Mouse (Mus musculus): Measurements from ENCODE around the gene St8sia1. TPM values are rescaled to one million over a fixed set of nuclear protein-coding genes. Genes with fewer than 3 reads are reported as not detected.

Gene St8sia1
- polyA plus RNA-seq, 1 experiment from 2014 or later: 3.6 TPM

DNA sequence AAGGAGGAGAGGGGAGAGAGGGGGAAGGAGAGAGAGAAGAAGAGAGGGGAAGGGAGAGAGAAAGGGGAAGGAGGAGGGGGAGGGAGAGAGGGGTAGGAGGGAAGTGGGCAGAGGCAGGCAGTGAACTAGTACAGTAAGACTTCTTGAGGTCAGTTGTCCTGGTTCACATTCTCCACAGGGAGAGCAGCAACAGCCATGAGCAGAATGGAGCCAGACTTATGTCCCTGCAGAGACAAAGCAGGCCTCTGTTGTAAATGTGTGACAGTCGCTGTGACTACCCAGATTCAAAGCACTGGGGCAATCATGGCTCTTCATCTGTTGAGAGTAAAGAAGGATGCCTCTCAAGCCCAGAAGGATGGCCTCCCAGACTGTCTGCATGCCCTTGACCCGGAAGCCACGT is 132.5 kb downstream of the St8sia1 start:
- H3K9me3 ChIP-seq (replicated peaks; ENCODE audit: control insufficient read depth, low read length): no peaks in the 10 kb centered on the region
- 60% methylated on average over 3 of the region's 3 CpGs for WGBS (ENCODE audit: insufficient replicate concordance)
- no peak; the same call in 1 of the 2 replicates for ATAC-seq (replicated peaks; ENCODE audit: insufficient number of reproducible peaks, low FRiP score, low TSS enrichment)
- no peak overlapping the region for H3K9ac ChIP-seq (ENCODE audit: low read depth, low read length)
- no peak overlapping the region for H3K4me2 ChIP-seq
- no peaks in the 10 kb centered on the region for H3K36me3 ChIP-seq (ENCODE audit: control insufficient read depth, insufficient read depth, low read length)
- H3K4me1 ChIP-seq (ENCODE audit: control insufficient read depth, insufficient read depth, low read length): peaks cover 3% of the 10 kb centered on the region; the same call in 1 of the 2 replicates
- 0 out of 2 replicates have a peak, but pooled peaks cover 3% of the 10 kb centered on the region for H3K27me3 ChIP-seq (ENCODE audit: control insufficient read depth, insufficient read depth, low read length)
- H3K4me3 ChIP-seq (ENCODE audit: low read depth, low read length): no peak overlapping the region
- H3K27ac ChIP-seq (ENCODE audit: low read depth, low read length): no peak overlapping the region

DNA sequence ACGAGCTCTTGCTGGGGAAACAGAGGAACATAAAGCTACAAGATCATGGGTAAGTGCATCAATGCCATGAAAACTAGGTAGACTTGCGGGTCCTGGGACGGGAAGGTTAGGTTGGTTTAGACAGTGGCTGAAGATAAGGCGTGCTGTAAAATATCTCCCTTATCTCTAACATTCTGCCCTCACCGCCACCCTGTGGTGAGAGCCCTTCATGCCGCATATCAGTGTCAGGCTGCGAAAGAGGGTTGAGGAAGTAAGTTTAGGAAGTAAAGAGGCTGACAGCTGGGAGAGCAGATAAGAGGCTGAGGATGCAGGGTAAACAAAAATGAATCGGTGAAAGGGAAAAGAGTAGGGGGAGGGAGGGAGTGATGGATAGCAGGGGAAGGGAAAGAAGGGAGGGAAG is 133.0 kb downstream of the St8sia1 start:
- H3K4me3 ChIP-seq (ENCODE audit: low read depth, low read length): no peak overlapping the region
- H3K4me1 ChIP-seq (ENCODE audit: control insufficient read depth, insufficient read depth, low read length): peaks cover 3% of the 10 kb centered on the region; the same call in 1 of the 2 replicates
- H3K36me3 ChIP-seq (ENCODE audit: control insufficient read depth, insufficient read depth, low read length): no peaks in the 10 kb centered on the region
- H3K4me2 ChIP-seq: no peak overlapping the region; the same call in 1 of the 2 replicates
- H3K27me3 ChIP-seq (ENCODE audit: control insufficient read depth, insufficient read depth, low read length): 0 out of 2 replicates have a peak, but pooled peaks cover 3% of the 10 kb centered on the region
- no peak overlapping the region for H3K27ac ChIP-seq (ENCODE audit: low read depth, low read length)
- ATAC-seq (replicated peaks; ENCODE audit: insufficient number of reproducible peaks, low FRiP score, low TSS enrichment): peak; percentile 49; the same call in 1 of the 2 replicates
- no peaks in the 10 kb centered on the region for H3K9me3 ChIP-seq (replicated peaks; ENCODE audit: control insufficient read depth, low read length)
- WGBS (ENCODE audit: insufficient replicate concordance): 6% methylated on average over 8 of the region's 8 CpGs
- H3K9ac ChIP-seq (ENCODE audit: low read depth, low read length): no peak overlapping the region

DNA sequence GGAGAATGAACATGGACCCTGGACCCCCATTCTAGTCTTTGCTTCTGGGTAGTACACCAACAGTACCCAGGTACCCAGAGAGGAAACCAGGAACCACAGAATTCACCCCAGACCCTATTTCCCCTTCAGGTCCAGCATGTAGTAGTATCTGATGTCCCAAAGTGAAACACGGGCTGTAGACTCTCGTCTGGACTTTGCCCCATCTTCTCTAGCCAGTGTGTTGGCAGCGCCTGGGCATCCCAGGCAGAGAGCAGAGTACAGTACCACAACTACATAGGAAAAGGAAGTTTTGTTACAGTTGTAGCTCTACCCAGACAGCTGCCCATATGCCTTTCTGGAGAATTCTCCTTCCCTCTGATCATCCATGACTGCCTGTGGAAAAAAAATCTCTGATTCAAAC is 134.0 kb downstream of the St8sia1 start:
- Histone ChIP-seq H3K9me3 (replicated peaks; ENCODE audit: control insufficient read depth, low read length) (no peaks in the 10 kb centered on the region), H3K4me3 (ENCODE audit: low read depth, low read length) (no peak overlapping the region), H3K27me3 (ENCODE audit: control insufficient read depth, insufficient read depth, low read length) (0 out of 2 replicates have a peak, but pooled peaks cover 3% of the 10 kb centered on the region), H3K4me1 (ENCODE audit: control insufficient read depth, insufficient read depth, low read length) (peaks cover 3% of the 10 kb centered on the region; the same call in 1 of the 2 replicates), H3K4me2 (no peak overlapping the region), H3K36me3 (ENCODE audit: control insufficient read depth, insufficient read depth, low read length) (no peaks in the 10 kb centered on the region), H3K9ac (ENCODE audit: low read depth, low read length) (no peak overlapping the region), H3K27ac (ENCODE audit: low read depth, low read length) (no peak overlapping the region)
- no peak for ATAC-seq (replicated peaks; ENCODE audit: insufficient number of reproducible peaks, low FRiP score, low TSS enrichment)
- WGBS (ENCODE audit: insufficient replicate concordance): 86% methylated on average over 3 of the region's 3 CpGs

DNA sequence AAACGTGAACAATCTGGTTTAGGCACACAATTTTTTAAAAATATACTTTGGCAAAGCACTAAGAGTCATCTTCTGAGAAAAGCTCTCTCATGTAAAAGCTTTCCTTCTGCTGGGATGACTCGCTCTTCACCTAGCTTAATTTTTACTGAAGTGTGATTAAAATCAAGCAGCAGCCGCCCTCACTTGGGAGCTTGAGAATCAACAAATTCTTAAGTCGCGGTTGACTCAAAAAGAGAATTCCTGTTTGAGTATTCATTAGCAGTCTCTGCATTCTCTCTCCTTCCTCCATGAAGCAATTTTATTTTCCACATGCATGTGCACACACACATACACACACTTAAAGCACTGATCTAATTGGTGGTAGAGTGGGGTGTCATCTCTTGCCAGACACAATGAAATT is 138.8 kb downstream of the St8sia1 start:
- H3K4me2 ChIP-seq: no peak overlapping the region
- WGBS (ENCODE audit: insufficient replicate concordance): 85% methylated on average over 5 of the region's 5 CpGs
- no peaks in the 10 kb centered on the region for H3K27me3 ChIP-seq (ENCODE audit: control insufficient read depth, insufficient read depth, low read length)
- H3K36me3 ChIP-seq (ENCODE audit: control insufficient read depth, insufficient read depth, low read length): no peaks in the 10 kb centered on the region
- no peak overlapping the region for H3K4me3 ChIP-seq (ENCODE audit: low read depth, low read length)
- H3K27ac ChIP-seq (ENCODE audit: low read depth, low read length): no peak overlapping the region
- no peak for ATAC-seq (replicated peaks; ENCODE audit: insufficient number of reproducible peaks, low FRiP score, low TSS enrichment)
- H3K9ac ChIP-seq (ENCODE audit: low read depth, low read length): no peak overlapping the region
- H3K9me3 ChIP-seq (replicated peaks; ENCODE audit: control insufficient read depth, low read length): no peaks in the 10 kb centered on the region
- H3K4me1 ChIP-seq (ENCODE audit: control insufficient read depth, insufficient read depth, low read length): no peaks in the 10 kb centered on the region

DNA sequence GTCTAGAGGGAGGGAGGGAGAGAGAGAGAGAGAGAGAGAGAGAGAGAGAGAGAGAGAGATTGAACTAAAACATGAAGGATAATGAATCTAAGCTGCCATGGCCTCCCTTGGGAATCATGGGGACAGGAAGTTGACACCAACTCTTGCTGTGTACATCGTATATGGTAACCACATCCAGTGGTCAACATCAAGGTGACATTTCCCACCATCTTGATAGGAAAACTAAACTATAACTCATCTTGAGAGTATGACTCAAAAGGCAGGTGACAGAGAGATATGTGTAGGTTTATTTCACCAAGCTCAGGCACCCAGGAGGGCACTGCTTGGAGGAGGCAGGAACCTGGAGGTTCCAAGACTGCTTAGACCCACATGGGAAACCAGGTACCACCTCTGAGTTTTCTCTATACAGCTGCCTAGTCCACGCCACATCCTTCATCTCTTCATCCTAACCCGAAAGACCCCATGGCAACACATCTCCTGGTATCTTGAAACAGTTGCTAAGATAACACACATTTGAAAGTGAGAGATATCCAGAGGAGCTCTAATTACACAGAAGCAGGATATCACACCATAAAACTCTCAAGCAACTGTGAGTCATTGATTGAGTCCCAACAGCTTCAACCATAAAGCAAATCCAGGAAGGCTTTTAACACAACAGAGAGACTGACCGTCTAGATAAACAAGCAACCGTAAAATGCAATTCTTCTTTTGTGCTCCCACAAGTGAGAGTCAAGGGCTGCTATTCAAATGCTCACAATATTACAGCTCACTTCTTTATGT is 141.1 kb downstream of the St8sia1 start:
- Histone ChIP-seq H3K4me3 (ENCODE audit: low read depth, low read length) (no peak overlapping the region), H3K9ac (ENCODE audit: low read depth, low read length) (no peak overlapping the region), H3K4me2 (no peak overlapping the region), H3K27me3 (ENCODE audit: control insufficient read depth, insufficient read depth, low read length) (no peaks in the 10 kb centered on the region), H3K36me3 (ENCODE audit: control insufficient read depth, insufficient read depth, low read length) (no peaks in the 10 kb centered on the region), H3K27ac (ENCODE audit: low read depth, low read length) (no peak overlapping the region), H3K4me1 (ENCODE audit: control insufficient read depth, insufficient read depth, low read length) (no peaks in the 10 kb centered on the region), H3K9me3 (replicated peaks; ENCODE audit: control insufficient read depth, low read length) (no peaks in the 10 kb centered on the region)
- 63% methylated on average over 5 of the region's 5 CpGs for WGBS (ENCODE audit: insufficient replicate concordance)
- no peak for ATAC-seq (replicated peaks; ENCODE audit: insufficient number of reproducible peaks, low FRiP score, low TSS enrichment)

DNA sequence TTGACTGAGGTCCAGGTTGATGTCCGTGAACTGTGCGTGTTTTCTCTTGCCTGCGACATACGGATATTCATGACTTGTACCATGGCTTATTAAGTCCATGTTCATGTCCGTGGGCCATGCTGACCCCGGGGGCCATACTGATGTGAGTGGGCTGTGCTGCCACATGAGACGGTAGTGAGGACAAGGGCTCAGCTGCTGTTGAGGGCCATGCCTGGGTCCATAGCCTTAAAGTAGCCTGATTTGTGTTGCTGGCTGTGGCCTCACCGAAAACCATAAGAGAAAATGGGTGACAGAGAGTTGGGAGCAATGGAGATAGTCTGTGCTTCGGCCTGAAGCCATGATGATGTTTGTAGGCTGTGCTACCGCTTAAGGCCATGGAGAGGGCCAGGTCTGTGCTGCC is 145.9 kb downstream of the St8sia1 start:
- ATAC-seq (replicated peaks; ENCODE audit: insufficient number of reproducible peaks, low FRiP score, low TSS enrichment): no peak
- no peaks in the 10 kb centered on the region for H3K27me3 ChIP-seq (ENCODE audit: control insufficient read depth, insufficient read depth, low read length)
- no peaks in the 10 kb centered on the region for H3K4me1 ChIP-seq (ENCODE audit: control insufficient read depth, insufficient read depth, low read length)
- H3K9me3 ChIP-seq (replicated peaks; ENCODE audit: control insufficient read depth, low read length): no peaks in the 10 kb centered on the region
- H3K9ac ChIP-seq (ENCODE audit: low read depth, low read length): no peak overlapping the region
- H3K4me3 ChIP-seq (ENCODE audit: low read depth, low read length): no peak overlapping the region
- no peak overlapping the region for H3K4me2 ChIP-seq
- WGBS (ENCODE audit: insufficient replicate concordance): 91% methylated on average over 10 of the region's 10 CpGs
- H3K36me3 ChIP-seq (ENCODE audit: control insufficient read depth, insufficient read depth, low read length): no peaks in the 10 kb centered on the region
- no peak overlapping the region for H3K27ac ChIP-seq (ENCODE audit: low read depth, low read length)

DNA sequence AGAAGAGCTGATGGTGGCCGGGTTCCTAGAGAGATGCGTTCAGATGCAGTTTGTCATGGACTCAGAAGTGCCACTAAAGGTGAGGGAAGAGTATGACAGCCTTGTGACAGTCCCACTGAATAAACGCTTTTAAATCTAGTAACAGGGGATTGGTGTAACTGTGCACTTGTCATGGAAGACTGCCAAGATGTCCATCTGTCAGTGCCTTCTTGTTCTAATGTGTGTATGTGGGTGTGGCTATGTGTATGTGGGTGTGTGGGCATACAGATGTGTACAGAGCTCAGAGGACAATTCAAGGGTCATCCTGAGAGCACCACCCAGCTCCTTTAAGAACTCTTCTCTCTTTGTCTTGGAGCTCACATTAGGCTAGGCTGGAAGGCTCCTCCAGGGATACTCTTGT is 148.7 kb downstream of the St8sia1 start:
- H3K4me2 ChIP-seq: no peak overlapping the region
- no peak for ATAC-seq (replicated peaks; ENCODE audit: insufficient number of reproducible peaks, low FRiP score, low TSS enrichment)

DNA sequence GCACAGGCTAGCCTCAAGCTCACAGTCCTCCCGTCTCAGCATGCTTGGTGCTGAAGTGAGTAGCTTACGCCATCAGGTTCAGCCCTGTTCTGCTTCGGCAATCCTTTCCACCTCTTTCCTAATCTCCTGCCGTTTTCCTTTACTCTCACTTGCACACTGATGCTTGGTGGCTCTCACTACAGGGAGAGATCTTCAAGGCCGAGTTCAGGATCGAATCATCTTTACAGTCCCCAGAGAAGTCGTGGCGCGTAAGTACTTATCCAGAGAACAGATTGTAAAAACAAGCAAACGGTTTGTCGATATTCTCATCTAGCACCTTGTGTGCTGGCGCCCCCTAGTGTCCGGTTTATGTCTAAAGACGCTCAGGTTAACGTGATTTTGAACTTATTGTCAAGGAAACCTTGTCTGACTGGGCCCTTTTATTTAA is 149.7 kb downstream of the St8sia1 start:
- H3K4me1 ChIP-seq (ENCODE audit: control insufficient read depth, insufficient read depth, low read length): no peaks in the 10 kb centered on the region
- no peaks in the 10 kb centered on the region for H3K36me3 ChIP-seq (ENCODE audit: control insufficient read depth, insufficient read depth, low read length)
- no peaks in the 10 kb centered on the region for H3K9me3 ChIP-seq (replicated peaks; ENCODE audit: control insufficient read depth, low read length)
- 0 out of 2 replicates have a peak, but pooled peaks have one; percentile 35 for ATAC-seq (replicated peaks; ENCODE audit: insufficient number of reproducible peaks, low FRiP score, low TSS enrichment)
- peak overlapping the region; percentile 46 for H3K4me3 ChIP-seq (ENCODE audit: low read depth, low read length)
- no peaks in the 10 kb centered on the region for H3K27me3 ChIP-seq (ENCODE audit: control insufficient read depth, insufficient read depth, low read length)
- H3K4me2 ChIP-seq: peak overlapping the region; percentile 71
- WGBS (ENCODE audit: insufficient replicate concordance): 6% methylated on average over 15 of the region's 15 CpGs
- no peak overlapping the region for H3K27ac ChIP-seq (ENCODE audit: low read depth, low read length)
- H3K9ac ChIP-seq (ENCODE audit: low read depth, low read length): no peak overlapping the region

More for the DNA sequence above, 148.7 kb downstream of the St8sia1 start:
- Histone ChIP-seq H3K36me3 (ENCODE audit: control insufficient read depth, insufficient read depth, low read length) (no peaks in the 10 kb centered on the region), H3K9ac (ENCODE audit: low read depth, low read length) (no peak overlapping the region), H3K9me3 (replicated peaks; ENCODE audit: control insufficient read depth, low read length) (no peaks in the 10 kb centered on the region), H3K4me3 (ENCODE audit: low read depth, low read length) (no peak overlapping the region), H3K4me1 (ENCODE audit: control insufficient read depth, insufficient read depth, low read length) (no peaks in the 10 kb centered on the region), H3K27me3 (ENCODE audit: control insufficient read depth, insufficient read depth, low read length) (no peaks in the 10 kb centered on the region), H3K27ac (ENCODE audit: low read depth, low read length) (no peak overlapping the region)
- WGBS (ENCODE audit: insufficient replicate concordance): 76% methylated on average over 3 of the region's 3 CpGs

DNA sequence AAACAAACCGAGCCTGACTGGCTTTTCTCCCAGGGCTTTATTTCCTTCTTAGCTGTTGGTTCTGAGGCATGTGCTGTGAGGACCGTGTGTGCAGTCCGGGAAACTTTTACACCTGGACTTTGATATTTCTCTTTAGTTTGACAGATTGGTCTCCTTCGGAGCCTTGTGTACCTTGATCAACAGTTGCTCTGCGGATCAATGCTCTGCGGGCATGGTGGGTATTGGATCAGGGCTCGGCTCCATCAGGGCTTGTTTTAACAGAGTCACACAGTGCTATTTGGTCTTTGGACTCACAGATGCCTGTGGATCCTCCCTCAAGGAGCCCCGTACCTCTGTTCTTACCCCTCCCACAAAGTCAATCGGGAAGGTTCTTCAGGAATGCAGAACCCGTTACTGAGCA is 150.2 kb downstream of the St8sia1 start:
- Histone ChIP-seq H3K9ac (ENCODE audit: low read depth, low read length) (no peak overlapping the region), H3K36me3 (ENCODE audit: control insufficient read depth, insufficient read depth, low read length) (no peaks in the 10 kb centered on the region), H3K27ac (ENCODE audit: low read depth, low read length) (no peak overlapping the region), H3K4me1 (ENCODE audit: control insufficient read depth, insufficient read depth, low read length) (no peaks in the 10 kb centered on the region), H3K9me3 (replicated peaks; ENCODE audit: control insufficient read depth, low read length) (no peaks in the 10 kb centered on the region), H3K4me2 (peak overlapping the region; percentile 71), H3K27me3 (ENCODE audit: control insufficient read depth, insufficient read depth, low read length) (no peaks in the 10 kb centered on the region), H3K4me3 (ENCODE audit: low read depth, low read length) (peak overlapping the region; percentile 46; the same call in 1 of the 2 replicates)
- no peak for ATAC-seq (replicated peaks; ENCODE audit: insufficient number of reproducible peaks, low FRiP score, low TSS enrichment)
- WGBS (ENCODE audit: insufficient replicate concordance): 62% methylated on average over 10 of the region's 10 CpGs
